Mouse (Mus musculus): ENCODE results near the gene Sucnr1.
"Not testable (repeated sequence)": the region's sequence is repeated elsewhere in the genome, so short reads cannot be mapped to it uniquely, and the experiment has no call there.

Sucnr1 gene

DNA sequence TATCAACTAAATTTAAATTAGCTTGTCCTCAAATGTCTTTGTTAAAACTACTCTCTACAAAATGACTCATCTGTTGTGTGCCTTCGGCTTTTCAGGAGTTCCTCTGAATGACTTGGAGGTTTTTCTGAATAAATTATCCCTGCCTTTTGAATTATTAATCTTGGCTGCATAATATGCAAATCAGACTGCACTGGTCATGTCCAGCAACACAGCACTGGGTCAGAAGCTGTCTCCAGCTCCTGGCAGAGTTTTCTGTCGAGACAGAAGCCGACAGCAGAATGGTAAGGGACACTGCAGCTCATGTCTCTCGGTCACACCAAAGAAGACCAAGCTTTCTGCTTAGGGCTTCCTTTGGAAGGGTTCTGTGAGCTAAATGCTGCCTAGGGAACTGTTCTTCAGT, at the start of gene Sucnr1:
Gene Sucnr1 (plus strand): TSS at position 222 of the 400 bp plus-strand sequence.
- peak; percentile 18 for DNase-seq (ENCODE audit: low read depth, low spot score)

DNA sequence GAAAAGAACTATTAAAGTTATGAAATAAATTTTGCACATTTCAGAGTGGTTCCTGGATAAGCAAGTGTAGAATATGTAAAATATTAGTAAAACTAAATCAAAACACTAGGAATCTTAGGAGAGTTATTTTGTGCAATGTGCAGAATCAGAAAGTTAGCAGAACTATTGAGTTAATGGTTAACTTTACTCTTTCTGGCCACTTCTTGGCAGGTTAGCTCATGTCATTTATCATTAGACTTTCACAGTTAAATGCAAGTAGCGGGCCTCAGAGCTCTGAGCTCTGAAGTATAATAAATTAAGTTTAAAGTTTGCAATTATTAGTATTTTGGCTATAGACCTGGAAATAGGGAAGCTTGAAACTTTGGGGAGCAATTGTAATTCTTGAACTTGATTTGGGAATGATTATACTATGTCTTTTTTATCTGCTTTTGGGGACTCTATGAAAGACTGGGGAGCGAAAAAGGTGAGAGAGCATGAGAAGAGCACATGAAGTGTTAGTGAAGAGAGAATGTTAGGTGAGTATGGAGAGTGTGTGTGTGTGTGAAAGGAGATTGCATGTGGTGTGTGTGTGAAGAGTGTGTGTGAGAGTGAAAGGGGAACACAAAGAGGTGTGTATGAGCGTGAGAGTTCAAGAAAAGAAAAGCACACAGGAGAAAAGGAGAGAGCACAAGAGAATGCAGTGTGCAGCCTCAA, 35.3 kb upstream of the Sucnr1 start:
- DNase-seq (ENCODE audit: low read depth, low spot score): no peak

DNA sequence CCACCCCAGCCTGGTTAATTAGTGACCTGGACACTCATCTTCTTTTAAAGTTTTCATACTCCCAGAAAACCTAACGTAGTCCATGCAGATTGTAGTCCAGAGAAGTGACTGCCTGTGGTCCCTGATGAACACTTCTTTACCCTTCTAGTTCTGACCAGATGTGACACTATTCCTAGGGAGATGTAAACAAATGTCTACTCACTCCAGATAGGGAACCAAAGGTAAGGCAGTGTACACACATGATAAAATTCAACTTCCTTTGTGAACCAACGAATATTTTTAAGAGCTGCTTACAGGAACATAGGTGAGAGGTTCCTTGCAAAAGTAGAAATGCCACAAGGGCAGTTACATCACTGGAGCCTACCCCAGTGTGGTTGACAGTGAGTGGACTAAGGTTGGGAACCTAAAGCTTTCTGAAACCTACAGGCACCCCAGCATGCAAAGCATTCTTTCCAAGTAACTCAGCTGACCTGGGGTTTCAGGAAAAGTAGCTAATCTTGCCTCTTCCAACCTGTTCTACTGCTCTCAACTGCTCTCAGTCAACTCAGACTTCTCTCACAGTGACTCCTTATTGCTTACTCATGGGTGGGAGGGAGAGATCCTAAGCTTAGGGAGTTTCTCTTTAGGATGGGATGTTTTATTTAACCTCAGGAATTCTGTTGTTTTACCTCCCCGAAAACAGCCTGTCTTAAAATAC, 28.3 kb upstream of the Sucnr1 start:
- no peak for DNase-seq (ENCODE audit: low read depth, low spot score)

- no peak for DNase-seq (ENCODE audit: low read depth, low spot score)
Observed at GRCm38 (mm10) chr3:60053931-60054330, 27.7 kb upstream of the Sucnr1 start.

GRCm38 (mm10) chr3:60056451-60056850, 25.2 kb upstream of the Sucnr1 start:
- no peak for DNase-seq (ENCODE audit: low read depth, low spot score)

- no peak for DNase-seq (ENCODE audit: low read depth, low spot score)
Observed at GRCm38 (mm10) chr3:60057070-60057808, 24.4 kb upstream of the Sucnr1 start.

DNA sequence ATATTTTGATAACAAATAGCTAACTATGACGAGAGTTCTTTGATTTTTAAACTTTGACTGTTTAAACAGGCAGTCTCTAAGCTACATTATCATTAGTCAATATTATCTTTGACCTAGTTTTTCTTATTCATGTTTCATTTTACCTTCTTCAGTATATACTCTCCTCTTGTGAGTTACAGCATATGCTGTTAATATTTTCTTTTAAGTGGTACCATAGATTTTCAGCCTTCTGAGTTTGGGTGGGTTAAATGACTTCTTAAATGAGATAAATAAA, 23.9 kb upstream of the Sucnr1 start:
- no peak for DNase-seq (ENCODE audit: low read depth, low spot score)

- DNase-seq (ENCODE audit: low read depth, low spot score): peak; percentile 21
Observed at GRCm38 (mm10) chr3:60078883-60079415, 2.7 kb upstream of the Sucnr1 start.

- peak; percentile 24 for DNase-seq (ENCODE audit: low read depth, low spot score)
Observed at GRCm38 (mm10) chr3:60080572-60080971, 1.1 kb upstream of the Sucnr1 start.

DNA sequence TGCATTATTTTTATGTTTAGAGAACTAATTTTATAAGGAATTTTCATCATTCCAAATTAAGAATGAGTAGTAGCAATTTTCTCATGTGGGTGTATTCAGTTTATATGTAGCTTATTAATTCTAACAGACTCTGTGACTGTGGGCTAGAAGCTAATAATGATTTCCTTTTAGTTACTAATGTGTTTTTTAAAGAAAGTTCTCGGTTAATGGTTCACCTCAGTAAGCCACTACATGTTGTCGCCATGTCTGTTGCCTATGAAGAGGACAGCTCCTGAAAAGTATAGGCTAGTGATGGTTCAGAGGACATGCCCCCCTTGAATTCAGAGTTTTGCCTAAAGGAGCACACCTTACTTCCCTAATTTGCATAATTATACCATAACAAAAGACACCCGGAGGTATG, 1.1 kb downstream of the Sucnr1 start:
- no peak for DNase-seq (ENCODE audit: low read depth, low spot score)

DNA sequence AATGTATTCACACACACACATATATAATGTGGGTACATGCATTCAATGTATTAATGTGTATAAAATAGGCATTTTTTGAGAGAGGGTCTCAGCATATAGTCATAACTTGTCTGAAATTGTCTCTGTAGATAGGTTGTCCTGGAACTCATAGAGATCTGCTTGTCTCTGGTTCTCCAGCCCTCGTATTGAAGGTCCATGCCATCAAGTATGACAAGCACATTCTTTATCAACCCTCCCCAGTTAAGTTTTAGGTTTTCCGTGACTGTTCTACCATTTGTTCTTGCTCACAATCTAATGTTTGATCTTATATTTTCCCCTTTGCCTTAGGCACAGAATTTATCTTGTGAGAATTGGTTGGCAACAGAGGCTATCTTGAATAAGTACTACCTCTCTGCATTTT, 4.1 kb downstream of the Sucnr1 start:
- DNase-seq (ENCODE audit: low read depth, low spot score): no peak

DNA sequence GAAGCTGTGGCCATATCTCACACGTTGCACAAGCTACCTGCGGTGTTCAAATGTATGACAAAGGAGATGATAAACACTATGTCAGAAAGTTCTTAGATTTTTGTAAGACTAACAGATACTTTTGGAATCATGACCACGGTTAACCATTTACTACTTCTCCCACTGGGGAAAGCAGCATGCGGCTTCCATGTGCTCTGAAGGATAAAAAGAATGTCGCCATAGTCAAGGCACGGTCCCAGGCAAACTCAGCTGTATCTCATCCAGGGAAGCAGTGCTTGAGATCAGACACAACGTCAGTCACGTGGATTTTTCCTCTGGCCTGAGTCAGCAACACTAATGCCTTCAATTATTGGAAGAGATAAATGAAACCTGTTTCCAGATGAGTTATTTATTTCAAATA, 9.7 kb downstream of the Sucnr1 start:
- DNase-seq (ENCODE audit: low read depth, low spot score): no peak

DNA sequence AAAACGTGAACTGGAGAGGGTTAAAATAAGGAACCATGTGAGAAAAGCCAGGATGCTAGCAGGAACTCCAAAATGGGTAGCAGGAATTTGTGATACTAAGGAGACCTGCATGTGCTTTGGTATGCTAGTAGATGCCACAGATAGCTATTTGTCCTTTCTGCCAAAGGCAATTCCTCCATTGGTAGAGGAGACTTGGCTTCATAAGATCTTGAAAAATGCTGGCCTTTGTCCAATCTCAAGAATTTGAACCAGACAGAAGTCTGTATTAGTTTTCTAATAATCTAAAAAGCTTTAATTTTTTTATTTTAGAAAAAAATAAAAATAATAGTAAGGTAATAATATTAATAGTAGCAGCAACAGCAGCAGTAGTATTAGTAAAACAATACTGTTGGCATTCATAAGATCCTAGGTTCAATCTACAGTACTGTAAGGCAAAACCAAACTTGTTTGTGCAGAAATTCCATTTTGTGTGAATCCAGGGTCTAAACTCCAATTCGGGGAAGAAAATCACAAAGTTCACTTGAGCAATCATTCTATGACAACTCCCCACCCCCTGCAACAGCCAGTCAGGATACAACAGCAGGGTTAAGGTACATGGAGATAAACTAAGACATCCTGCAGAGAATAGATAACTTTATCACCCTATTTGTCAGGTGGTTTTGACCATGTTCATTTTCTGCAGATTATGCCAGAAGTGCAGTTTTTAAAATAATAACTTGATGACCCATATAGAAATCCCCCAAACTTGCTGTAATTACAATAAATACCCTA, 12.9 kb downstream of the Sucnr1 start:
- DNase-seq (ENCODE audit: low read depth, low spot score): no peak

- no peak for DNase-seq (ENCODE audit: low read depth, low spot score)
Observed at GRCm38 (mm10) chr3:60096941-60097340, 15.3 kb downstream of the Sucnr1 start.

GRCm38 (mm10) chr3:60097485-60097884, 15.8 kb downstream of the Sucnr1 start:
- DNase-seq (ENCODE audit: low read depth, low spot score): no peak

GRCm38 (mm10) chr3:60098521-60098920, 16.9 kb downstream of the Sucnr1 start:
- no peak for DNase-seq (ENCODE audit: low read depth, low spot score)

DNA sequence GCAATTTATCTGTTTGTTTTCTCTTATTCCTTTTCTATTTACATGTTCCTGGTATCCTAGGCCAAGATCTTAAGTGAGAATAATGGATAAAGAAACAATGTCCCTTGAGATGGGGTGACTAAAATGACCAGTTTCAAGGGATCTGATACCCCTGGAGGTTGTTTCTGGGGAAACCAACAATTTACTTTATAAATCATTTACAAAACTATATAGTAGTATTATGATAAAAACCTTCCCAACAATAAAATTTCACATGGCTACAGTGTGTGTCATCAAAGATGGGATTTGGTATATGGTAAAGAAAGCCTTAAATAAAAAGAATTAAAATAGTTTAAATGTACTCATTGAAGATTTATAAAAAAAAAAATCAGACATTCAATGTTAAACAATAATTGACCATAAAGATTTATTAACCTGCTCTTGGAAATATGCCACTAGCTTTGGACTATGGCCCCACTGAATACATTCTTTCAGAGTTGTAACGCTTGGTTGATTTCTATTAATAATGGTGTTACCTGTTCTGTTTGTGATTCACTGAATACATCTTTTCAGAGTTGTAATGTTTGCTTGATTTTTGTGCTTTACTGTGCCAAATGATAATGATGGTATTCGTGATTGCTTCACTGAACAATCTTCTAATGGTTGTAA, 22.9 kb downstream of the Sucnr1 start:
- DNase-seq (ENCODE audit: low read depth, low spot score): no peak

DNA sequence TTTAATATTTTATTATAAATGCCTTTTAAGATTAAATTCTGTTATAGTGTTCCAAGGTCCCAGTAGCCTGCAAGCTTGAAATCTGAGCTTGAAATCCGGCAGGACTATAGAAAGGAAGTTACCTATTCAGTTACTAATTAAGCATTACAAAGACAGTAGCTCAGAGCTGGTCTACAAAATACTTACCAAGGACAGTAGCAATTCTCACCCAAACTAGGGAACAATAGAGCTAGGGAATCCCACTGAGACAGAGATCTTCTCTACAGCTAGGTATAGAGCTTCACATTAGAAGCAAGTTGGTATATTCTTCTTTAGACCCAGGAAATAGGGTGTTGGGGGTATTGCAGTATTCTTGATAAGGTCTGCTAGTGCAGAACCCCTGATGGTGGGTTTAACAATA, 24.8 kb downstream of the Sucnr1 start:
- DNase-seq (ENCODE audit: low read depth, low spot score): not testable (repeated sequence)

DNA sequence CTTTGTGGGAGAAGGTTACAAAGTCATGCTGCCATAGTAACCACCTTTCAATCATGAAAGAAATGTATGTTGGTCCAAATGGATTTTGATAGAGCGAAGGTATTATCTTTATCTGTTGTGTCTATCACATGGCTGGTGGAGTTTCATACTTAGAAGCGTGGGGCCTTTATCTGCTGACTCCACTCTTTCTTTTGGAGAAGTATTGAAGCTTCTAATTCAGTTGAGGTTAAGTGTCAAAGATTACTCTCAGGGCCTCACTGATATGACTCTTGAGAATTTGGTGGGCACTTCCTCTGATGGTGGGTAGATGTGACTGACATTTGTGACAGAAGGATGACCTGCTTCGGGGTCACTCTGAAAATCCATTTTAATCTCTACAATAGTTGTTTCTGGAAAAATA, 26.1 kb downstream of the Sucnr1 start:
- no peak for DNase-seq (ENCODE audit: low read depth, low spot score)

- DNase-seq (ENCODE audit: low read depth, low spot score): no peak
Observed at GRCm38 (mm10) chr3:60108815-60109214, 27.1 kb downstream of the Sucnr1 start.

GRCm38 (mm10) chr3:60111135-60111710, 29.6 kb downstream of the Sucnr1 start:
- no peak for DNase-seq (ENCODE audit: low read depth, low spot score)

Measured in skeletal muscle tissue, adult 2 months (tissue).